Mouse (Mus musculus) megakaryocyte-erythroid progenitor cell, adult 5-6 weeks (primary cell): Measurements from ENCODE around the gene Erbin. TPM values are rescaled to one million over a fixed set of nuclear protein-coding genes. Genes with fewer than 3 reads are reported as not detected.

Experiments
- ATAC-seq: replicated peaks from 2 replicates; pipeline ENCODE4 v1.8.0; 2016; ENCODE audit warnings: mild to moderate bottlenecking, inconsistent platforms; ENCODE audit not compliant: severe bottlenecking, poor library complexity, low FRiP score, low TSS enrichment
- total RNA-seq, 2 experiments: library from RNA; stranded (forward) in 1 of 2; stranded (reverse) in 1 of 2; fragments of 200-1000, 215-1000 nt in 1 of 2; fragments of >200 nt in 1 of 2; fragmentation: Nextera tagmentation in 1 of 2; gene quantifications; 2 replicates each; pipeline ENCODE4 v1.2.3; 2014 to 2017

The Erbin gene
- total RNA-seq, 2 experiments from 2014 or later: 70.5 to 111 TPM

DNA sequence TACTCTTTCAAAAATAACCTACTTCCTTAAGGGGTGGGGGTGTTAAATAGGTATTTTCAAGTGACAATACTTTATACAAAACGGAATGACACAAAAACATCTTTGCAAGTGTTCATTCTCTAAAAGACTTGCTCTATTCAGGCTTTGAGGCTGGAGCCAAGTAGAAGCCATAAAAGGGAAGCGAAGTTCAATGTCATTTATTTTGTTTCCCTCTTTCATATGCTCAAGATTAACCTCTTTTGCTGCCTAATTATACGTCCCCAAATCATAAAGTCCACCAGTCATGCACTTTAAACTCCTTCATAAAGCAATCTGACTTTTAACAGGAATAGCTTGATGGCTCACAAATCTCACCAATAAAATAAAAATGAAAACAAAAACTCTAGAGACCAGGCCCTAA is 1.9 kb downstream of the Erbin start:
- ATAC-seq: no peak

GRCm38 (mm10) chr13:103914114-103914736 is 6.1 kb downstream of the Erbin start:
- ATAC-seq: peak; percentile 75

DNA sequence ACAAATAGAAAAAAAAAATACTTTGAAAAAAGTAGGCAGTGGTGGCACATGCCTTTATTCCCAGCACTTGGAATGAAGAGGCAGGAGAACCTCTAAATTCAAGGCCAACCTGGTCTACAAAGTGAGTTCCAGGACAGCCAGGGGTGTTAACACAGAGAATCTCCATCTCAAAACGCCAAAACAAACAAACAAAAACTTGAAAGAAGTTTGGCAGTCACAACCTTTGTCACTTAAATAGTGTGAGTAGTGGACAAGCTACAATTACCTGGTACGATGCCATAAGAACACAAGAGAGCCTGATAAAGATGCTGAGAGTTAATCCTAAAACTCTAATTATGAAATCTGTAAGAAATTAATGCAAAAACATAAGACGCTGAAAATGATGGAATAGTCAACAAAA is 8.0 kb downstream of the Erbin start:
- no peak for ATAC-seq

DNA sequence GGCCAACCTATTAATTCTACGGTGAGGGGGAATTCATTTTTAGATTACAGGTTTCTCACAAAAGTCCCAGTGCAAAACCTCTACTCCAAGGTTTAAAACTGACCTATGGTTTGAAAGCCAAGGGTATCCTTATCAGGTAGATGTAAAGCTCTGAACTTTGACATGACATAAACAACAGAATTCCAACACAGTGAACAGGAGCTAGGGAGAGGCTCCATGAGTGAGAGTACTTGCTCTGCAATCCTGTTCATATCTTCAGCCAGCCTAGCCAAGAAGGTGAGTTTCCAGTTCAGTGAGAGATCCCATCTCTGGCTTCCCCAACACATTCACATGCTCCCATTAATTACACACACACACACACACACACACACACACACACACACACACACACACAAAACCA is 9.7 kb downstream of the Erbin start:
- ATAC-seq: no peak

DNA sequence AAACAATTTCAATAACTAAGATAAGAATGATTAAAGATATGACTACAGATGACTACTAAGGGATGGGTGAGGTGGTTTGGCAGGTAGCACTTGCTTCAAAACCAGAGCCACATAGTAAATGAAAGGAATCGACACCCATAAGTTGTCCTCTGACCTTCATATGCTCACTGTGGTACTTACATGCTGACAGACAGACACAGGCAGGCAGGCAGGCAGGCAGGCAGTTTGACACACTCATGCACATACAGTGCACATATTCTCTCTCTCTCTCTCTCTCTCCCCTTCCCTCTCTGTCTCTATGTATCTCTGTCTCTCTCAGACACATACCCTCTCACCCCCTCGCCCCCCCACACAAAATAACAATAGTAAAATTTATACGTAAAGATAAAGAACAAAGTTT is 10.4 kb downstream of the Erbin start:
- 0 out of 2 replicates have a peak, but pooled peaks have one; percentile 16 for ATAC-seq

DNA sequence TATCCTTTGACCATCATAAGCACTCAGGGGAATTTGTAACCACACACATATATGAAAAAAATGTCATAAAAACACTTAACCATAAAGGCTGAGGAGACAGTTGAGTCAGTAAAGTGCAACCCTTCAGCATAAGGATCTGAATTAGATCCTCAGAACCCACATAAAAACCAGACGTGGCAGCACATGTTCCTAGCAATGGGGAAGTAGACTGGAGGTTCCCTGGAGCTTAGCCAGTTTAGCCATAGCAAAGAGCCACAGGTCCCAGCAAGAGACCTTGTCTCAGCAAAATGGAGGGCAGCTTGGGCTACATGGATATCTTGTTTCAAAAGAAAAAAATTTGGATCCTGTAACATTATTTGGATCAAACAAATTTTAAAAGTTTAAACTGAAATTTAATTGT is 20.3 kb downstream of the Erbin start:
- ATAC-seq: no peak

DNA sequence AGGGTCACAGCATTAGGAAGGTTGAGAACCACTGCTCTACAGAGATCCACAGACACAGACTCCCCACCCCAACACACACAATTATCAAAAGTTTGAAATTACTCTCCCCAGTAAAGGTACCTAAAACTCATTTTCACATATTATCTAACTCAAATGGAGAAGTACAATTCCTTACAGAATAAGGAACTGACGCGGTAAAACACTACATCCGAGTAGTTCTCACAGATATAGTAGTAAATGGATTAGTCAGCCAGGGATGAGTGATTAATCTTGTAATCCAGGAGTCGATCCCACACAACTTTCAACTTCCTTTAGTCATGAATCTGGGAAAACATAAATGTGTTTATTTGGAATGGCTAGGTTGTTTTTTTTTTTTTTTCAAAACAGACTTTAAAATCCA is 22.7 kb downstream of the Erbin start:
- ATAC-seq: no peak

GRCm38 (mm10) chr13:103893065-103893464 is 27.2 kb downstream of the Erbin start:
- ATAC-seq: no peak

DNA sequence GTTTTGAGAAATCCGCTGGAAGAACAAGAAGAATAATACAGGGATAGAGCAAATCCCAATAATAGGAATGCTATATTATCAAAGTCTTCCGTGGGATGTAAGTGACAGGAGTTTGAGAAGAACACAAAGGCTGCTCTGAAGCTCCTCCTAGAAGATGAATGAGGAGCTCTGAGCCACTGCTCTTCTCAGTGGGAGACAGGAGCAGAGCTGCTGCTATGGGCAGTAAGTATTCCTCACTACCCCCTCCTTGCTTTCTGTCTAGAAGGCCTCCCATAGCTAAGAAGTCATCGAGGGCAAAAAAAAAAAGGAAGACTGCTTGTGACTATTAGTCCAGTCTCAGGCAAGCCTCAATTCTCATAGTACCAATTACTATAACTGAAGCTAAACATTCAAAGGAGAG is 30.3 kb downstream of the Erbin start:
- ATAC-seq: no peak

DNA sequence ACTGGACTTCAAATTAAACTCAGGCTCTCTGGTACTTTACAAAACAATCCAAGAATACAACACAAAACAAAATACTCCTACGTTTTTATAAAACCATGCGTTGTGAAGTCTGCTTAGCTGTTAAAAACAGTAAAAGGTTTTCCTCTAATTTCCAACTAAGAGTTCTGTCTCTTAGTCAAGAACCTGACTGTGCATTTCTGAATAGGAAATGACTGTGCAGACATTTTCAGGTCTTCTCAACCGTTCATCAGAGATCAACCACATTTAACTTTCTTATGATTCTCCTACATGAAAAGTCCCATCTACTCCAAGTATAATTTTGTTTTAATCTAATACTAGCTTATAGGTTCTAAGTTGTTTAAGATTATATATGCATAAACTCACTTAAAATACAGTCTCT is 33.8 kb downstream of the Erbin start:
- no peak for ATAC-seq

DNA sequence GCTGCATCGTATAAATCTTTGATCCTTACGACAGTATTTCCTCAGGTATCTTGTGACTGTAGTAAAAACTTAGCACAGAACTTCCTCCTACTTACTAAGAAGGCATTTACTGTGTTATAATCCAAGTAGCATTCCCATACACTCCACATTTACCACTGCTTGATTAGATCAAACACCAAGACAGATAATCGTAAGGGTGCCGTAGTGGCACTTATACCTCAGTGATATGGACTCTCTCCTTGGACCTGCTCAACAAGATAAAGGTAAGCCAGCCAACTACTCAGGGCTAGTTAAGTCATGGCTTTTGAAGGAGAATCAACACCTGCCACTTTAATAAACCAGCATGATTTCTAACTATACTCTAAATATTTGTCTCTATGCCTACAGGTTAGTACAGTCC is 39.1 kb downstream of the Erbin start:
- peak; percentile 70 for ATAC-seq

GRCm38 (mm10) chr13:103876743-103877142 is 43.6 kb downstream of the Erbin start:
- ATAC-seq: peak; percentile 22; the same call in 1 of the 2 replicates

- ATAC-seq: peak; percentile 96
These were observed 44.3 kb downstream of the Erbin start for GRCm38 (mm10) chr13:103875823-103876514.

DNA sequence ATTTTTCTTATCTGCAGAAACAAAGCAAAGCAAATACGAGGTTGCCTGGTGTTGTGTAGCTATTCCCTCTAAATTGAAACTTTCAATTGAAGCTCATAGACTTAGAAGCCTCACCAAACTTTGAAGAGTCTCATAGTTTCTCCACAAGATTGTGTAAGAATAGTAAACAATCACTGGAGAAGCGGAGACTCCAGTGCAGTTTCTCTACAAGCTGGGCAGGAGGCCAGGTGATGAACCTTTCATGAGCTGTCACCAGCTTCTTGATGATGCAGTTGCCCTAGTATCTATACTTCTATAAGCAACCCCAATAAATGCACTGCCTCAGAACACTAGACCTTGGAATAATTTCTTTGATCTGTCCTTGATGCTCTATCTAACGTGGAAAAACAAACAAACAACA is 49.5 kb downstream of the Erbin start:
- no peak for ATAC-seq

DNA sequence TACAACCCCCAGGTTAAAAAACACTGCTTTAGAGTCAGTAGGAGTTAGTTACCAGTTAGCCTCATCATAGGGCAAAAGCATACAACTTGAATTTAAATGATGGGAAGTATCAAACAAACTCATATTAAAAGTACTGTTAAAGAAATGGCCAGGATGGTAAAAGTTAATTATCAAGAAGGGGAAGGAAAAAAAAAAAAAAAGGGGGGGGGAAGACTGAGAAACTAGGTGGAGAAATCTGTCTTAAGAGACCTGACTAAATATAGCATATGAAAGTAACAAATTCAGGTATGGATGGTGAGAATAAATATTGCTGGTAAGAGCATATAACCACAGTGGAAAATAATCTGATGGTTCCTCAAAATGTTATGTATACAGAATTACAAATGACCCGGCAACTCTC is 50.2 kb downstream of the Erbin start:
- no peak for ATAC-seq

- ATAC-seq: no peak
These were observed 51.4 kb downstream of the Erbin start for GRCm38 (mm10) chr13:103868875-103869274.

DNA sequence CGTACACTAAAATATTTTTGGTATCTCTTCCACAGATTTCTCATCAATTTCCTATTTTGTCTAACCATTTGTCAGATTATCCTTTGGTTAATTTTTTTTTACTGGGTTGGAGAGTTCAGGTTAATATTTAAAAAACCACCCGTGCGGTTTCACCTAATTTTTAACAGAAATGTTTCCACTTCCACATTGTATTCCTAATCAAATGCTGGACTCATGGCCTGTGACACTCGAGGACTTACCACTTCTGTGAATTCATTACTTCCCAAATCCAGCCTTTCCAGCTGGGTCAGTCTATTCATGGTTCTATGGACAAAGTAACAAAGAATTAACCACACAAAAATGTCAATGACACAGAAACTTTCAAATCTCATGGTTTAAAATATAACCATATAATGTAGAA is 58.3 kb downstream of the Erbin start:
- no peak for ATAC-seq

DNA sequence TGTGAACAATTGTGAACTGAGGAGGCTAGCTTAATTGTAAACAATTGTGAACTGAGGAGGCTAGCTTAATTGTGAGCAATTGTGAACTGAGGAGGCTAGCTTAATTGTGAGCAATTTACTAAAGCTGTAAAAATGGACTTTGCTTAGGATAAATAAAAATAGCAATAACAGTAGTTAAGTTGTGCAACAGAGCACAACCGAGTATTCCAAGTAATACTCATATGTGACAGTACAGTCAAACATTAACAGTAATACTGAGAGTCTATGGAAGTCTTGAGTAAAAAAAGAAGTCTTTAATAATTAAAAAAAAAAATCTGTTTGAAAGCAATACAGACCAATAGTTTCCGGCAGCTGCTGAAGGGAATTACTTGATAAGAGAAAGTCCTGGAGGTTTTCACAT is 61.3 kb downstream of the Erbin start:
- ATAC-seq: no peak

DNA sequence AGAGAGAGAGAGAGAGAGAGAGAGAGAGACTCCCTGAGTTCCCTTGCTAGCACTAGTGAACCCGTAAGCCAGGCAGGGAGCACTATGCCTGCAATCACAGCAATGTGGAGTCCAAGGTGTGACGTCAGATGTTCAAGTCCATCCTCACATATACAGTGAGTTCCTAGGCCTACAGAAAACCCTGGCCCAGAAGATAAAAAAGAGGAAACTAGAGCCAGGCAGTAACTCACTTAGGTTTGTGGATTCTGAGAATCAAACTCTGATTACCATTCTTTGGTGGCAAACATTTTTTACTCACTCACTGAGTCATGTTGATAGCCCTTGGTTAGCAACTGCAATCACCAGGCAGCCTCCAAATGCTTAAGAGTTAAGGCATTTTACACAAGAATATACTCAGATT is 72.7 kb downstream of the Erbin start:
- no peak for ATAC-seq

GRCm38 (mm10) chr13:103841287-103842201 is 78.8 kb downstream of the Erbin start:
- peak; percentile 87 for ATAC-seq
